Mouse (Mus musculus): ENCODE data around the gene Vmn1r2.
"Not testable (repeated sequence)": the region's sequence is repeated elsewhere in the genome, so short reads cannot be mapped to it uniquely, and the experiment has no call there.

Gene Vmn1r2

GRCm38 (mm10) chr4:3167020-3167419 is at the start of gene Vmn1r2:
Gene Vmn1r2, plus strand, starts transcription at chr4:3167320.
- not testable (repeated sequence) for DNase-seq (ENCODE audit: low spot score)

- not testable (repeated sequence) for DNase-seq (ENCODE audit: low spot score)
These were observed 19.2 kb upstream of the Vmn1r2 start for GRCm38 (mm10) chr4:3147926-3148325.

GRCm38 (mm10) chr4:3153320-3153719 is 13.8 kb upstream of the Vmn1r2 start:
- DNase-seq (ENCODE audit: low spot score): not testable (repeated sequence)

- DNase-seq (ENCODE audit: low spot score): not testable (repeated sequence)
These were observed 2.7 kb upstream of the Vmn1r2 start for GRCm38 (mm10) chr4:3164429-3164828.

GRCm38 (mm10) chr4:3165046-3165445 is 2.1 kb upstream of the Vmn1r2 start:
- DNase-seq (ENCODE audit: low spot score): peak; percentile 28

GRCm38 (mm10) chr4:3174586-3174985 is 7.5 kb downstream of the Vmn1r2 start:
- not testable (repeated sequence) for DNase-seq (ENCODE audit: low spot score)

- DNase-seq (ENCODE audit: low spot score): not testable (repeated sequence)
These were observed 8.6 kb downstream of the Vmn1r2 start for GRCm38 (mm10) chr4:3175756-3176155.

- DNase-seq (ENCODE audit: low spot score): not testable (repeated sequence)
These were observed 9.1 kb downstream of the Vmn1r2 start for GRCm38 (mm10) chr4:3176195-3176594.

GRCm38 (mm10) chr4:3176746-3177490 is 9.8 kb downstream of the Vmn1r2 start:
- DNase-seq (ENCODE audit: low spot score): not testable (repeated sequence)

GRCm38 (mm10) chr4:3185258-3185657 is 18.1 kb downstream of the Vmn1r2 start, which contains the start of gene Vmn1r3:
Gene Vmn1r3, minus strand, starts transcription at chr4:3185358.
- not testable (repeated sequence) for DNase-seq (ENCODE audit: low spot score)

- DNase-seq (ENCODE audit: low spot score): not testable (repeated sequence)
These were observed 42.6 kb downstream of the Vmn1r2 start for GRCm38 (mm10) chr4:3209643-3210217.

- DNase-seq (ENCODE audit: low spot score): not testable (repeated sequence)
These were observed 46.2 kb downstream of the Vmn1r2 start for GRCm38 (mm10) chr4:3213349-3213748.

GRCm38 (mm10) chr4:3216382-3216781 is 49.3 kb downstream of the Vmn1r2 start:
- DNase-seq (ENCODE audit: low spot score): not testable (repeated sequence)

Data from urinary bladder, postnatal 14 days (tissue).